Mouse (Mus musculus) midbrain, embryonic 16.5 days (tissue): Measurements from ENCODE around the gene Dyrk3. TPM values are rescaled to one million over a fixed set of nuclear protein-coding genes. Genes with fewer than 3 reads are reported as not detected.

ENCODE experiments used
- ATAC-seq: fragments of 200-750 bp; cut with Nextera tagmentation; 2 replicates; pipeline ENCODE4 v1.8.0; 2017; ENCODE audit warnings: moderate TSS enrichment
- H3K27ac ChIP-seq: fragments of 300-500 bp; sonication (generic); 2 replicates; pipeline ENCODE4 v1.5.1; 2014; ENCODE audit warnings: mild to moderate bottlenecking, low read length, mixed read lengths
- H3K27me3 ChIP-seq: fragments of 300-500 bp; sonication (generic); 2 replicates; pipeline ENCODE4 v1.6.1; 2014; ENCODE audit warnings: low read depth, low read length, mixed read lengths; ENCODE audit not compliant: control insufficient read depth, insufficient read depth
- H3K36me3 ChIP-seq: fragments of 300-500 bp; sonication (generic); 2 replicates; pipeline ENCODE4 v1.6.1; 2014; ENCODE audit warnings: mild to moderate bottlenecking, low read length, moderate library complexity, mixed read lengths; ENCODE audit not compliant: control insufficient read depth, insufficient read depth
- H3K4me1 ChIP-seq: fragments of 300-500 bp; sonication (generic); 2 replicates; pipeline ENCODE4 v1.6.1; 2014; ENCODE audit warnings: mild to moderate bottlenecking, low read length, mixed read lengths; ENCODE audit not compliant: control insufficient read depth, insufficient read depth
- H3K4me2 ChIP-seq: fragments of 300-500 bp; sonication (generic); 2 replicates; pipeline ENCODE4 v1.6.1; 2014; ENCODE audit warnings: mild to moderate bottlenecking, low read length, mixed read lengths
- H3K4me3 ChIP-seq: fragments of 300-500 bp; sonication (generic); 2 replicates; pipeline ENCODE4 v1.5.1; 2014; ENCODE audit warnings: low read depth, mild to moderate bottlenecking, low read length, moderate library complexity, mixed read lengths
- H3K9ac ChIP-seq: fragments of 300-500 bp; sonication (generic); 2 replicates; pipeline ENCODE4 v1.6.1; 2014; ENCODE audit warnings: low read depth, low read length, mixed read lengths
- H3K9me3 ChIP-seq: fragments of 300-500 bp; sonication (generic); replicated peaks from 2 replicates; pipeline ENCODE4 v1.6.1; 2014; ENCODE audit warnings: mild to moderate bottlenecking, low read length, mixed read lengths; ENCODE audit not compliant: control insufficient read depth, poor library complexity, severe bottlenecking
- whole genome bisulfite sequencing: fragments of 180-500 bp; shearing (Covaris S2); extraction: QIAGEN DNeasy Blood & Tissue Kit; methylation state at CpG from one replicate; pipeline ENCODE4 v1.1.7; 2014; 5-methylcytosine and 5-hydroxymethylcytosine counted together
- polyA plus RNA-seq: library from polyadenylated mRNA; unstranded; fragments of >200 nt; fragmentation: Nextera tagmentation; extraction: Ambion mirVana; gene quantifications from 2 replicates; pipeline ENCODE4 v1.2.1, GENCODE M21; 2015

Dyrk3 gene
- polyA plus RNA-seq, 1 experiment from 2014 or later, result 14.1 TPM

DNA sequence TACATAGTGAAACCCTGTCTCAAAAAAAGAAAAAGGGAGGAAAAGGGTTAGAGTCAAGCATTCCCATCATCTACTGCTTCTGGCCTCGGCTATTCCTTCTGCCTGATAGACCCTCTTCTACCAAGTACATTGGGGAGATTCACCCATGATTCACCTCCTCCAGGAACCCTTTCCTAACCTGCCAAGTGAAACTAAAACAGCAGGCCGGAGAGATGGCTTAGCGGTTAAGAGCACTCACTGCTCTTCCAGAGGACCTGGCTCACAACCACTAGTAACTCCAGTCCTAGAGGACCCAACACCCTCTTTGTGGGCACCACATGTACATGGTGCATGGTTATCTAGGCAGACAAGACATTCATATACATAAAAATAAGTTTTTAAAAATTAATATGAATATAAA, 52.9 kb downstream of the Dyrk3 start:
- no peaks in the 10 kb centered on the region for H3K36me3 ChIP-seq
- no peak overlapping the region for H3K4me3 ChIP-seq
- H3K4me2 ChIP-seq, result no peak overlapping the region
- H3K4me1 ChIP-seq, result peaks cover 43% of the 10 kb centered on the region
- H3K27me3 ChIP-seq, result no peaks in the 10 kb centered on the region
- no peak overlapping the region for H3K27ac ChIP-seq
- H3K9ac ChIP-seq, result no peak overlapping the region
- ATAC-seq, result no peak
- WGBS, result 79% methylated on average over 3 of the region's 3 CpGs
- H3K9me3 ChIP-seq, result no peaks in the 10 kb centered on the region

DNA sequence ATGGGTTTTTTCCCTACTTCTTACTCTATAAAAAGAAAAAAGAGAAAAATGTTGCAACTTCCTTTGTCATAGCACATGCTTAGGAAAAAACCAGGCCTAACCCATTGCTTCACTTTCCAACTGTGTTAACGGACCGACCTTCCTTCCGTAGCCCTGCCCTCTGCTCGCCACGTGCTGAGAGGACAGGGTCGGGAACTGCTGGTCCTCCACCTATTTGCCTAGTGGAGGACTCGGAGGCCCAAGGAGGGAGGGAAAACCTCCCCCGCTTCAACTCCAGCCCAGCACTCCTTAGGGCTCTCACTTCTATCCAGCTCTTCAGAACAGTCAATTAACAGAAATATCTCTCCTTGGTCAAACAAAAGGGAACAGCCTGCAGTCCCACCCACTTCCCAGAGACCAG, 53.9 kb downstream of the Dyrk3 start:
- WGBS, result 29% methylated on average over 8 of the region's 8 CpGs
- Histone ChIP-seq H3K4me3 (no peak overlapping the region), H3K4me2 (no peak overlapping the region), H3K27me3 (no peaks in the 10 kb centered on the region), H3K9me3 (no peaks in the 10 kb centered on the region), H3K27ac (no peak overlapping the region), H3K4me1 (peaks cover 45% of the 10 kb centered on the region), H3K36me3 (no peaks in the 10 kb centered on the region), H3K9ac (no peak overlapping the region)
- no peak for ATAC-seq

DNA sequence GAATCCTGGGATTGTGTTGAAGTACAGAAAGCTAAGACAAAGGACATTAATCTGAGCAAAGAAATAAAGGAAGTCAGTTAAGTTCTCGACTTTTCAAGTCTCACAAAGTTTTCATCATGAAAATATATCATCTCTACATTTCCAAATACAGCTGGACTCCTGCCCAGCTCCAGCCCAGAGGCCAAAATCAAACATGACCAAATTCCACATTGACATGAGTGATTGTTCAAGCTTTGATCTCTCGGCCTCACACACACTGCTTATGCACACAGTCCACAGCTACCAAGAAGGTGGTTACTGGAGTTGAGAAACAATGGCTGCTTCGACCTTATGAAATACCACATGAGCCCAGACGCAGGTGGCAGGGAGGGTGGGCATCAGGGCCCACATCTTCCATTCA, 54.5 kb downstream of the Dyrk3 start:
- ATAC-seq, result no peak
- no peaks in the 10 kb centered on the region for H3K9me3 ChIP-seq
- H3K36me3 ChIP-seq, result no peaks in the 10 kb centered on the region
- WGBS, result 62% methylated on average over 4 of the region's 4 CpGs
- no peak overlapping the region for H3K27ac ChIP-seq
- H3K4me2 ChIP-seq, result no peak overlapping the region
- H3K4me1 ChIP-seq, result peaks cover 48% of the 10 kb centered on the region
- no peak overlapping the region for H3K4me3 ChIP-seq
- no peak overlapping the region for H3K9ac ChIP-seq
- H3K27me3 ChIP-seq, result no peaks in the 10 kb centered on the region

DNA sequence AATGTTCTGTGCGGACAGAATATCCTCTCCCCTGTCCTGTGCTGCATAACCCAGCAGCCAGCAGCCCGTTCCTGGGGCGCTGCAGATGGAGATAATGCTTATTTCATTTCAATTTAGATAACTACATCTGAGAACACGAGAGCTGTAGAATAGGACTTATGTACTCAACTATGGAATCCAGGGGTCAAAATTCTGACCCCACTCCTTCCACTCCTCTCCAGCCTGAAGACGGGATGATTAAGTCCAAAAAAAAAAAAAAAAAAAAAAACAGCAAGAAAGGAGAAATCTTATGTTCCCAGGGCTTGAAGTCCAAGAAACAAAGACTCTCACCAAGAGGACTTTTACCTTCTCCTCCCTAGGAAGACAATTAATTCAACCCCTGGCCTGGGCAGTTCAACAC, 55.0 kb downstream of the Dyrk3 start:
- Histone ChIP-seq H3K4me2 (no peak overlapping the region), H3K9ac (no peak overlapping the region), H3K4me3 (no peak overlapping the region), H3K27ac (no peak overlapping the region), H3K27me3 (no peaks in the 10 kb centered on the region), H3K36me3 (no peaks in the 10 kb centered on the region), H3K4me1 (peaks cover 45% of the 10 kb centered on the region), H3K9me3 (no peaks in the 10 kb centered on the region)
- ATAC-seq, result no peak
- 67% methylated on average over 5 of the region's 5 CpGs for WGBS

DNA sequence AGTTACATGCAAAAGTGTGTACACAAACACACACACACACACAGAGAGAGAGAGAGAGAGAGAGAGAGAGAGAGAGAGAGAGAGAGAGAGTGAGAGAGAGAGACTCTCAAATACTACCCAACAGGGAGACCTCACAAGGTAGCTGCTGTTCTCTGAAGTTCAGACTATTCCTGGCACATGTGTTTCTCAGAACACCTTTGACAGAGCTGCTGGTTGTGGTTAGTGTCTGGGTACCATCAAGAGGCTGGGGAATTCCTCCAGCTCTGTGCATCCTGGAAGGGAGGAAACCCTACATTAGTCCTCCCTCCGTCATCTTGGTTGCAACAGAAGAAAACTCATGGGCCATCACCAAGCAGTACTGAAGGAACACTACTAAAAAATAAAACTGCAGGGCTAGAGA, 57.5 kb downstream of the Dyrk3 start:
- no peak overlapping the region for H3K9ac ChIP-seq
- no peak overlapping the region for H3K4me2 ChIP-seq
- WGBS, result 100% methylated on average over 1 of the region's 1 CpGs
- no peaks in the 10 kb centered on the region for H3K9me3 ChIP-seq
- ATAC-seq, result no peak
- no peak overlapping the region for H3K4me3 ChIP-seq
- no peaks in the 10 kb centered on the region for H3K27me3 ChIP-seq
- no peak overlapping the region for H3K27ac ChIP-seq
- H3K4me1 ChIP-seq, result peaks cover 30% of the 10 kb centered on the region
- no peaks in the 10 kb centered on the region for H3K36me3 ChIP-seq

DNA sequence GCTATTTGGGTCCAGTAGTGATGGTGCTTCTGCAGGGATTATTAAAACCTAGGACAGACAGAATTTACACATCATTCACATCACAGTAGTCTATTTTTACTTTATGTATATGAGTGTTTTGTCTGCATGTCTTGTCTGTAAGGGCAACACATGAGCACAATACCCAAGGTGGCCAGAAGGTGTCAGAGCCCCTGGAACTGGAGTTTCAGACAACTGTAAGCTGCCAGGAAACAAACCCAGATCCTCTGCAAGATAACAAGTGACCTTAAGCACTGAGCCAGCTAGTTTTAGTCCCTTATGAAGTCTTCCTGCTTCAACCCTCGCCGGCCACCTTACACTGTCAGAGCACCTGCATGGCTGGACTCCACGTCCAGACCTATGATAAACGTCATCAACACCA, 58.4 kb downstream of the Dyrk3 start:
- no peaks in the 10 kb centered on the region for H3K27me3 ChIP-seq
- 82% methylated on average over 4 of the region's 4 CpGs for WGBS
- H3K36me3 ChIP-seq, result no peaks in the 10 kb centered on the region
- H3K9ac ChIP-seq, result no peak overlapping the region
- H3K27ac ChIP-seq, result no peak overlapping the region
- H3K4me2 ChIP-seq, result no peak overlapping the region
- no peak overlapping the region for H3K4me3 ChIP-seq
- H3K9me3 ChIP-seq, result no peaks in the 10 kb centered on the region
- no peak for ATAC-seq
- peaks cover 27% of the 10 kb centered on the region for H3K4me1 ChIP-seq

DNA sequence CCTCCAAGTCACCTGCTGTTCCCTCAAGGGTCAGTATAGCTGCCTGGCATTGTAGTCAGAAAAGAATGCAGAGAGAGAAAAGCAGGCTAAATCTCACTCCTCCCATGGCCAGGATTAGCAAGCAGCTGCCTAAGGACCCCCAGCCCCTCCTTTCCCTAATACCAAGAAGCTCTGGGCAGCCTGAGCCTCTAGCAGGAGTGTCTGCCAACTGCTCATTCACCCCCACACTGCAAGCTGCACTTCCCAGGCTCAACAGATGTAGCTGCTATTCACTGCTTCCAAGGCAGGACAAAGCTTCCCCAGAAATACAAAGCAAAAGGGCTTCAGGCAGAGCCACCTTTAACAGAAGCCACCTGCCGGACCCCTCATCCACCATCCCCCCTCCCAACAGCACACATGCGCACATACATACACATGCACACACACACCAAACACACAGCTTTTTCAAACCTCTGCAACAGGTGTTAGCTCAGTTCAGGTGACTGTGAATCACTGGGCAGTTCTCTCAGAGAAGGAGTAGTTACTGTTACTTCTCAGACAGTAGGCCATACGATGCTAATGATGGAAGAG, 59.3 kb downstream of the Dyrk3 start:
- peak; percentile 89 for ATAC-seq
- Histone ChIP-seq H3K36me3 (no peaks in the 10 kb centered on the region), H3K9me3 (no peaks in the 10 kb centered on the region), H3K9ac (no peak overlapping the region), H3K4me2 (no peak overlapping the region), H3K27ac (peak overlapping the region; percentile 71), H3K4me1 (peaks cover 29% of the 10 kb centered on the region), H3K27me3 (no peaks in the 10 kb centered on the region), H3K4me3 (no peak overlapping the region)
- 5% methylated on average over 3 of the region's 3 CpGs for WGBS

Other genes with a start within 250 kb of the Dyrk3 start
- gene Il20, start 226.9 kb downstream of the Dyrk3 start, polyA plus RNA-seq, result not detected in 2 replicates
- gene Il19, start 198.2 kb downstream of the Dyrk3 start, polyA plus RNA-seq, result not detected in 2 replicates
- gene Il10, start 118.5 kb downstream of the Dyrk3 start, polyA plus RNA-seq, result not detected in 2 replicates
- gene Mapkapk2, start 40.5 kb downstream of the Dyrk3 start, polyA plus RNA-seq, result 12.6 and 14.9 TPM in 2 replicates
- 46.8 and 51.1 TPM in 2 replicates for gene Eif2d, start 14.8 kb upstream of the Dyrk3 start, polyA plus RNA-seq
- gene Rassf5, start 106.9 kb upstream of the Dyrk3 start, polyA plus RNA-seq, result 3.4 and 4.0 TPM in 2 replicates
- gene Ikbke, start 141.3 kb upstream of the Dyrk3 start, polyA plus RNA-seq, result 0.73 and 0.77 TPM in 2 replicates